Mouse (Mus musculus): Measurements from ENCODE around the gene Banp. TPM values are rescaled to one million over a fixed set of nuclear protein-coding genes. Genes with fewer than 3 reads are reported as not detected.
A peak's percentile ranks its signal among the peaks of the same experiment; 100 is the strongest.

Banp gene
- total RNA-seq, 2 experiments from 2014 or later, result 8.8 to 18.7 TPM

GRCm38 (mm10) chr8:121999211-121999610, 49.7 kb downstream of the Banp start:
- Histone ChIP-seq H3K4me3 (no peak overlapping the region), H3K27ac (peak overlapping the region; percentile 3; the same call in 1 of the 2 replicates)
- intact Hi-C loops (cut with DNase I), result no loop called here
- TF ChIP-seq CTCF (IDR thresholded peaks at IDR 0.05), result peak; percentile 16; the same call in 1 of the 2 replicates
- no peak for DNase-seq

GRCm38 (mm10) chr8:122001339-122002115, 52.0 kb downstream of the Banp start:
- Histone ChIP-seq H3K27ac (peak overlapping the region; percentile 74), H3K4me3 (no peak overlapping the region)
- TF ChIP-seq CTCF (IDR thresholded peaks at IDR 0.05), result no peak
- DNase-seq, result peak; percentile 61
- intact Hi-C loops (cut with DNase I), result no loop called here

- Histone ChIP-seq H3K27ac (peak overlapping the region; percentile 31; the same call in 1 of the 2 replicates), H3K4me3 (no peak overlapping the region)
- intact Hi-C loops (cut with DNase I), result no loop called here
- DNase-seq, result peak; percentile 64
- no peak for TF ChIP-seq CTCF (IDR thresholded peaks at IDR 0.05)
These were observed 54.1 kb downstream of the Banp start for GRCm38 (mm10) chr8:122003646-122004045.

- TF ChIP-seq CTCF (IDR thresholded peaks at IDR 0.05), result no peak
- intact Hi-C loops (cut with DNase I), result no loop called here
- DNase-seq, result no peak
- Histone ChIP-seq H3K4me3 (no peak overlapping the region), H3K27ac (peak overlapping the region; percentile 31; the same call in 1 of the 2 replicates)
These were observed 54.6 kb downstream of the Banp start for GRCm38 (mm10) chr8:122004131-122004530.

GRCm38 (mm10) chr8:122005422-122006204, 56.1 kb downstream of the Banp start:
- intact Hi-C loops (cut with DNase I), result no loop called here
- peak; percentile 74 for DNase-seq
- H3K27ac ChIP-seq, result peak overlapping the region; percentile 31; the same call in 1 of the 2 replicates
- H3K4me3 ChIP-seq, result no peak overlapping the region
- TF ChIP-seq CTCF (IDR thresholded peaks at IDR 0.05), result no peak

- no peak for DNase-seq
- Histone ChIP-seq H3K4me3 (no peak overlapping the region), H3K27ac (no peak overlapping the region)
- no peak for TF ChIP-seq CTCF (IDR thresholded peaks at IDR 0.05)
- intact Hi-C loops (cut with DNase I), result no loop called here
These were observed 57.3 kb downstream of the Banp start for GRCm38 (mm10) chr8:122006688-122007484.

- intact Hi-C loops (cut with DNase I), result no loop called here
- Histone ChIP-seq H3K4me3 (no peak overlapping the region), H3K27ac (no peak overlapping the region)
- DNase-seq, result no peak
- TF ChIP-seq CTCF (IDR thresholded peaks at IDR 0.05), result no peak
These were observed 58.8 kb downstream of the Banp start for GRCm38 (mm10) chr8:122008395-122008794.

- DNase-seq, result no peak
- Histone ChIP-seq H3K27ac (no peak overlapping the region), H3K4me3 (no peak overlapping the region)
- intact Hi-C loops (cut with DNase I), result no loop called here
- no peak for TF ChIP-seq CTCF (IDR thresholded peaks at IDR 0.05)
These were observed 61.1 kb downstream of the Banp start for GRCm38 (mm10) chr8:122010638-122011037.

GRCm38 (mm10) chr8:122011066-122011588, 61.6 kb downstream of the Banp start:
- DNase-seq, result no peak
- Histone ChIP-seq H3K27ac (peak overlapping the region; percentile 43), H3K4me3 (no peak overlapping the region)
- TF ChIP-seq CTCF (IDR thresholded peaks at IDR 0.05), result no peak
- intact Hi-C loops (cut with DNase I), result no loop called here

- intact Hi-C loops (cut with DNase I), result no loop called here
- no peak for DNase-seq
- Histone ChIP-seq H3K4me3 (no peak overlapping the region), H3K27ac (no peak overlapping the region)
- TF ChIP-seq CTCF (IDR thresholded peaks at IDR 0.05), result no peak
These were observed 65.1 kb downstream of the Banp start for GRCm38 (mm10) chr8:122014606-122015005.

- peak overlapping the region; percentile 4; the same call in 1 of the 2 replicates for H3K27ac ChIP-seq
- TF ChIP-seq CTCF (IDR thresholded peaks at IDR 0.05), result no peak
- no peak overlapping the region for H3K4me3 ChIP-seq
- intact Hi-C loops (cut with DNase I), result no loop called here
- DNase-seq, result peak; percentile 70
These were observed 68.7 kb downstream of the Banp start for GRCm38 (mm10) chr8:122018046-122018831.

Data from gastrocnemius, adult 2 months (tissue).